Comparison of ENCODE assay signal across 8 mouse cellular contexts in the genomic region with DNA sequence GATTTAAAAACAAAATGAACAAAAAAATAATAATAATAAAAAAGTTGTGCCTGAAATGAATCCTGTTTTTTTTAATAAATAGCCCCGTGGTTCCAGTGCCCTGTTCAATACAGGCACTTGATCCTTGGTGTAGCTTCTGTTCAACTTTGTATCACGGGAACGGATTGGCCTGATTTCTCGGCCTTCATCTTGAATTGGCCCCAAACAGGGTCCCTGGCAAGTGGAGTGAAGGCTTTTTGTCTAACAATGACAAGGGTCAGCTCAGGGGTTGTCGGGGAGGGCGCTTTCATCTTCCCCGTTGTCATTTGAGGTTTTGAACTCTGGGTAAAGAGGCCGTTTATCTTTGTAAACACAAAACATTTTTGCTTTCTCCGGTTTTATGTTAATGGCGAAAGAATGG. TPM values are rescaled to one million over a fixed set of nuclear protein-coding genes. Genes with fewer than 3 reads are reported as not detected.
DNase-seq lines count a peak whose midpoint lies in the region; ATAC-seq and TF ChIP-seq lines count a peak whose summit lies in the region.

No protein-coding gene starts in this region.

- peak; percentile 17; the same call in 1 of the 2 replicates for ATAC-seq in heart, embryonic 14.5 days (ENCODE audit: insufficient number of reproducible peaks, insufficient read depth, low FRiP score, low read depth)
- ATAC-seq in forebrain, embryonic 14.5 days = peak; percentile 54
- peak; percentile 58 for ATAC-seq in liver, embryonic 12.5 days

- no peak for DNase-seq in heart, adult 11 months
- no peak for DNase-seq in ES-E14 (ENCODE audit: low read depth, low spot score)
- no peak for DNase-seq in forebrain, embryonic 14.5 days (ENCODE audit: low spot score)
- no peak for DNase-seq in thymus, postnatal 0 days (ENCODE audit: low spot score)
- no peak for DNase-seq in kidney, postnatal 14 days

- H3K27ac ChIP-seq in heart, embryonic 14.5 days (replicated peaks in 1 of 2; ENCODE audit: control insufficient read depth in 1 of 2, insufficient read depth in 1 of 2, low read depth in 2 of 2, low read length in 2 of 2) = peak overlapping the region; percentile 33 to 49; a peak in 3 of 4 replicates
- peak overlapping the region; percentile 44; the same call in 1 of the 2 replicates for H3K27ac ChIP-seq in ES-E14 (ENCODE audit: insufficient read depth, low read depth, low read length, poor library complexity, severe bottlenecking)
- peak overlapping the region; percentile 62; the same call in 1 of the 2 replicates for H3K27ac ChIP-seq in forebrain, embryonic 14.5 days (ENCODE audit: low read depth, low read length)
- H3K27ac ChIP-seq in liver, embryonic 12.5 days = peak overlapping the region; percentile 71
- 0 out of 2 replicates have a peak overlapping the region, but pooled peaks have one; percentile 13 for H3K27ac ChIP-seq in small intestine, adult 2 months (ENCODE audit: insufficient read depth, low read depth, low read length)

- peak overlapping the region; percentile 74 to 99 for H3K4me3 ChIP-seq in heart, embryonic 14.5 days (ENCODE audit: control insufficient read depth in 1 of 2, insufficient read depth in 1 of 2, low read depth in 1 of 2, low read length in 2 of 2)
- peak overlapping the region; percentile 68 to 71 for H3K4me3 ChIP-seq in ES-E14 (ENCODE audit: insufficient read depth in 1 of 2, low read depth in 1 of 2, low read length in 2 of 2, poor library complexity in 1 of 2, severe bottlenecking in 1 of 2)
- H3K4me3 ChIP-seq in forebrain, embryonic 14.5 days (ENCODE audit: low read depth, low read length) = peak overlapping the region; percentile 74
- H3K4me3 ChIP-seq in liver, embryonic 12.5 days = peak overlapping the region; percentile 90
- H3K4me3 ChIP-seq in small intestine, adult 2 months (ENCODE audit: low read depth, low read length) = peak overlapping the region; percentile 90

- no peak for TF ChIP-seq CTCF in small intestine, adult 2 months (IDR thresholded peaks at IDR 0.05; ENCODE audit: extremely low read depth, insufficient read length, insufficient replicate concordance, low read depth, low read length)

- H3K36me3 ChIP-seq in heart, embryonic 14.5 days (ENCODE audit: control insufficient read depth, insufficient read depth, low read length) = peaks cover 71% of the 10 kb centered on the region
- H3K36me3 ChIP-seq in ES-E14 (ENCODE audit: control insufficient read depth, insufficient read depth, low read length, poor library complexity, severe bottlenecking) = peaks cover 29% of the 10 kb centered on the region
- H3K36me3 ChIP-seq in forebrain, embryonic 14.5 days (ENCODE audit: control insufficient read depth, insufficient read depth, low read length) = peaks cover 70% of the 10 kb centered on the region
- H3K36me3 ChIP-seq in liver, embryonic 12.5 days = peaks cover 69% of the 10 kb centered on the region
- peaks cover 50% of the 10 kb centered on the region for H3K36me3 ChIP-seq in small intestine, adult 2 months (ENCODE audit: control insufficient read depth, insufficient read depth, low read length)

- H3K9ac ChIP-seq in heart, embryonic 14.5 days (ENCODE audit: low read length) = peak overlapping the region; percentile 91
- H3K9ac ChIP-seq in ES-E14 (ENCODE audit: insufficient read depth, low read depth, low read length, poor library complexity, severe bottlenecking) = 0 out of 2 replicates have a peak overlapping the region, but pooled peaks have one; percentile 3
- H3K9ac ChIP-seq in forebrain, embryonic 14.5 days (ENCODE audit: low read length) = peak overlapping the region; percentile 89
- H3K9ac ChIP-seq in liver, embryonic 12.5 days = peak overlapping the region; percentile 58

- peaks cover 0 to 2% of the 10 kb centered on the region in 2 experiments; a peak in 1 of 4 replicates for H3K4me1 ChIP-seq in heart, embryonic 14.5 days (ENCODE audit: control insufficient read depth in 2 of 2, insufficient read depth in 2 of 2, low read length in 2 of 2)
- H3K4me1 ChIP-seq in ES-E14 (ENCODE audit: control insufficient read depth in 2 of 2, insufficient read depth in 2 of 2, low read length in 2 of 2, poor library complexity in 1 of 2) = no peaks in the 10 kb centered on the region
- H3K4me1 ChIP-seq in forebrain, embryonic 14.5 days (ENCODE audit: control insufficient read depth, insufficient read depth, low read length) = peaks cover 7% of the 10 kb centered on the region; the same call in 1 of the 2 replicates
- peaks cover 12% of the 10 kb centered on the region for H3K4me1 ChIP-seq in liver, embryonic 12.5 days
- no peaks in the 10 kb centered on the region; the same call in 1 of the 2 replicates for H3K4me1 ChIP-seq in small intestine, adult 2 months (ENCODE audit: control insufficient read depth, insufficient read depth, insufficient read length, low read length)

- no peaks in the 10 kb centered on the region for H3K27me3 ChIP-seq in heart, embryonic 14.5 days (ENCODE audit: control insufficient read depth, insufficient read depth, low read length)
- no peaks in the 10 kb centered on the region for H3K27me3 ChIP-seq in forebrain, embryonic 14.5 days (replicated peaks; ENCODE audit: control insufficient read depth, insufficient read depth, low read length)
- H3K27me3 ChIP-seq in liver, embryonic 12.5 days (replicated peaks) = no peaks in the 10 kb centered on the region
- no peaks in the 10 kb centered on the region for H3K27me3 ChIP-seq in small intestine, adult 2 months (ENCODE audit: control insufficient read depth, insufficient read depth, low read length)

- H3K4me2 ChIP-seq in heart, embryonic 14.5 days (ENCODE audit: low read length) = peak overlapping the region; percentile 74
- H3K4me2 ChIP-seq in forebrain, embryonic 14.5 days (ENCODE audit: low read length) = peak overlapping the region; percentile 87
- peak overlapping the region; percentile 84 for H3K4me2 ChIP-seq in liver, embryonic 12.5 days

- 5% methylated on average over 10 of the region's 10 CpGs for WGBS in heart, embryonic 14.5 days
- WGBS in forebrain, embryonic 14.5 days = 2% methylated on average over 10 of the region's 10 CpGs
- WGBS in liver, embryonic 12.5 days (ENCODE audit: insufficient replicate concordance) = 7% methylated on average over 10 of the region's 10 CpGs
- WGBS in small intestine, adult 2 months = 5% methylated on average over 10 of the region's 10 CpGs

- TF ChIP-seq POLR2A in small intestine, adult 2 months (IDR thresholded peaks at IDR 0.05; ENCODE audit: low read depth, low read length) = no peak

- no peaks in the 10 kb centered on the region for H3K9me3 ChIP-seq in heart, embryonic 14.5 days (ENCODE audit: control insufficient read depth, low read length)
- H3K9me3 ChIP-seq in ES-E14 (ENCODE audit: control insufficient read depth, insufficient read depth, low read depth, low read length) = no peaks in the 10 kb centered on the region
- H3K9me3 ChIP-seq in forebrain, embryonic 14.5 days (replicated peaks; ENCODE audit: control insufficient read depth, low read length) = no peaks in the 10 kb centered on the region
- H3K9me3 ChIP-seq in liver, embryonic 12.5 days (replicated peaks) = no peaks in the 10 kb centered on the region

- in situ Hi-C loops in ES-E14 (cut with MboI; ENCODE audit: low sequenced_read_pairs in 2 of 2, unreplicated experiment in 2 of 2) = no loop called here

TF ChIP-seq in ES-E14, 5 proteins besides CTCF, POLR2A, EP300 and RAD21:
- TF ChIP-seq MAFK (IDR thresholded peaks at IDR 0.05; ENCODE audit: insufficient read depth, low read depth, low read length) (no peak), HCFC1 (IDR thresholded peaks at IDR 0.05; ENCODE audit: borderline replicate concordance, insufficient read depth, low read length) (no peak), CHD2 (IDR thresholded peaks at IDR 0.05; ENCODE audit: low read depth, low read length) (no peak), ZC3H11A (IDR thresholded peaks at IDR 0.05; ENCODE audit: borderline replicate concordance, low read depth, low read length) (no peak), ZNF384 (IDR thresholded peaks at IDR 0.05; ENCODE audit: low read depth, low read length) (no peak)

RNA-seq across cellular contexts. Expression of a gene that starts 0.3 kb away (rescaled TPM):
- 88.5 and 97.6 TPM in 2 replicates for polyA plus RNA-seq in heart, embryonic 14.5 days (2014; fragmentation: Nextera tagmentation; extraction: Ambion mirVana)
- 88.8 and 113 TPM in 2 replicates for total RNA-seq in ES-E14 (2012; rRNA removed)
- 108 and 120 TPM in 2 replicates for polyA plus RNA-seq in forebrain, embryonic 14.5 days (2014; fragmentation: Nextera tagmentation; extraction: Ambion mirVana)
- polyA plus RNA-seq in liver, embryonic 12.5 days (2016; fragmentation: Nextera tagmentation; extraction: Ambion mirVana) = 59.4 and 61.5 TPM in 2 replicates
- polyA plus RNA-seq in small intestine, adult 2 months (2012; rRNA removed) = 5.2 and 8.6 TPM in 2 replicates
- polyA plus RNA-seq in thymus, postnatal 0 days (2015; fragmentation: Nextera tagmentation; extraction: Ambion mirVana) = 80.7 and 88.1 TPM in 2 replicates

RNA-seq across cellular contexts. Expression of a gene that starts 16.1 kb away (rescaled TPM):
- polyA plus RNA-seq in heart, embryonic 14.5 days (2014; fragmentation: Nextera tagmentation; extraction: Ambion mirVana) = 0.09 and 0.30 TPM in 2 replicates
- 0.26 and 0.49 TPM in 2 replicates for total RNA-seq in ES-E14 (2012; rRNA removed)
- polyA plus RNA-seq in forebrain, embryonic 14.5 days (2014; fragmentation: Nextera tagmentation; extraction: Ambion mirVana) = not detected in 2 replicates
- 0.12 and 0.13 TPM in 2 replicates for polyA plus RNA-seq in liver, embryonic 12.5 days (2016; fragmentation: Nextera tagmentation; extraction: Ambion mirVana)
- polyA plus RNA-seq in small intestine, adult 2 months (2012; rRNA removed) = not detected in 2 replicates
- 20.8 and 22.8 TPM in 2 replicates for polyA plus RNA-seq in thymus, postnatal 0 days (2015; fragmentation: Nextera tagmentation; extraction: Ambion mirVana)

RNA-seq across cellular contexts. Expression of a gene that starts 37.5 kb away (rescaled TPM):
- polyA plus RNA-seq in heart, embryonic 14.5 days (2014; fragmentation: Nextera tagmentation; extraction: Ambion mirVana) = 349 and 364 TPM in 2 replicates
- 252 and 323 TPM in 2 replicates for total RNA-seq in ES-E14 (2012; rRNA removed)
- 525 and 610 TPM in 2 replicates for polyA plus RNA-seq in forebrain, embryonic 14.5 days (2014; fragmentation: Nextera tagmentation; extraction: Ambion mirVana)
- 179 and 183 TPM in 2 replicates for polyA plus RNA-seq in liver, embryonic 12.5 days (2016; fragmentation: Nextera tagmentation; extraction: Ambion mirVana)
- 4.1 and 9.2 TPM in 2 replicates for polyA plus RNA-seq in small intestine, adult 2 months (2012; rRNA removed)
- polyA plus RNA-seq in thymus, postnatal 0 days (2015; fragmentation: Nextera tagmentation; extraction: Ambion mirVana) = 227 and 243 TPM in 2 replicates

RNA-seq across cellular contexts. Expression of a gene that starts 44.7 kb away (rescaled TPM):
- polyA plus RNA-seq in heart, embryonic 14.5 days (2014; fragmentation: Nextera tagmentation; extraction: Ambion mirVana) = 3.1 and 3.4 TPM in 2 replicates
- total RNA-seq in ES-E14 (2012; rRNA removed) = 29.9 and 39.2 TPM in 2 replicates
- polyA plus RNA-seq in forebrain, embryonic 14.5 days (2014; fragmentation: Nextera tagmentation; extraction: Ambion mirVana) = 0.66 and 0.88 TPM in 2 replicates
- 13.0 and 13.1 TPM in 2 replicates for polyA plus RNA-seq in liver, embryonic 12.5 days (2016; fragmentation: Nextera tagmentation; extraction: Ambion mirVana)
- polyA plus RNA-seq in small intestine, adult 2 months (2012; rRNA removed) = 0.08 and 0.15 TPM in 2 replicates
- 7.4 and 7.8 TPM in 2 replicates for polyA plus RNA-seq in thymus, postnatal 0 days (2015; fragmentation: Nextera tagmentation; extraction: Ambion mirVana)

Comparison
In these comparisons a context has a peak if more than half of its experiments do, and no peak if none do; other contexts are left out.
1. H3K27ac ChIP-seq: peak in every context shown above with its lines; median percentile 71 in liver, embryonic 12.5 days; 62 in forebrain, embryonic 14.5 days; 44 in ES-E14; 41 in heart, embryonic 14.5 days; 13 in small intestine, adult 2 months.
2. H3K9ac ChIP-seq: peak in every context shown above with its lines; median percentile 91 in heart, embryonic 14.5 days; 89 in forebrain, embryonic 14.5 days; 58 in liver, embryonic 12.5 days; 3 in ES-E14.
3. RNA of a gene that starts 16.1 kb away (polyA plus RNA-seq): 20.8 to 22.8 TPM in thymus, postnatal 0 days; 0.12 to 0.13 TPM in liver, embryonic 12.5 days, 0.09 to 0.30 TPM in heart, embryonic 14.5 days, not detected in forebrain, embryonic 14.5 days and not detected in small intestine, adult 2 months; every median in the first group is over 10 times any median in the second.
4. RNA of a gene that starts 37.5 kb away (polyA plus RNA-seq): 525 to 610 TPM in forebrain, embryonic 14.5 days, 349 to 364 TPM in heart, embryonic 14.5 days, 227 to 243 TPM in thymus, postnatal 0 days and 179 to 183 TPM in liver, embryonic 12.5 days; 4.1 to 9.2 TPM in small intestine, adult 2 months; every median in the first group is over 10 times any median in the second.
5. Peak in every context shown above with its lines, with median percentiles within 50 percentile points of each other: ATAC-seq, H3K4me2 ChIP-seq and H3K4me3 ChIP-seq.